Mouse (Mus musculus): ENCODE results near the gene Rsrp1.
A peak's percentile ranks its signal among the peaks of the same experiment; 100 is the strongest.

Rsrp1 gene

DNA sequence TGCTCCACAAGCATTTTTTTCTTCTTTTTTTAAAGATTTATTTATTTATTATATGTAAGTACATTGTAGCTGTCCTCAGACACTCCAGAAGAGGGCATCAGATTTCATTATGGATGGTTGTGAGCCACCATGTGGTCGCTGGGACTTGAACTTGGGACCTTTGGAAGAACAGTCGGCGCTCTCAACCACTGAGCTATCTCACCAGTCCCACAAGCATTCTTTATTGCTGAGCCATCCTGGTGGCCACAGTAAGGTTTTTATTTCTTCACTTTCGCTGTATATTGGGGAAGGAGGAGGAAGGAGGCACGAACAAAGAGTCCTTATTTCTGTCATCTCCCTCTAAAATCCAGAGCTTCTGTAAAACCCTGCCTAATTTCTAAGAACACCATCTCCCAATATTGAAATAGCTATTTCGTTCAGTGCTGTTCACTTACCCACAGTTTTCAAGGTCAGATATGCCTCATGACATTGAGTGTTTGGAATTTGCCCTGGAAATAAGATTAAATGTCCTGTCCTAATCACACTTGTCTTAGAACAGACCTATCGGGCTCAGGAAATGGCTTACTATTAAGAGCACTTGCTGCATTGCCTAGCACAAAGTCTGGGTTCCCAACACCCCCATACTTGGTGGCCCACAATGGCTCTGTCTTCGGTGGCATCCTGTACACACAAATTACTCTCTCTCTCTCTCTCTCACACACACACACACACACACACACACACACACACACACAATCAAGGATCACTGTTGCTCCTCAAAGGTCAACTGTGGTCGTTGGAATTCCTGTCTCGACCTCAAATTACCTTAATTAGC lies 1.1 kb upstream of the Rsrp1 start:
- peak in 1 of 2 experiments; percentile 18 for DNase-seq

DNA sequence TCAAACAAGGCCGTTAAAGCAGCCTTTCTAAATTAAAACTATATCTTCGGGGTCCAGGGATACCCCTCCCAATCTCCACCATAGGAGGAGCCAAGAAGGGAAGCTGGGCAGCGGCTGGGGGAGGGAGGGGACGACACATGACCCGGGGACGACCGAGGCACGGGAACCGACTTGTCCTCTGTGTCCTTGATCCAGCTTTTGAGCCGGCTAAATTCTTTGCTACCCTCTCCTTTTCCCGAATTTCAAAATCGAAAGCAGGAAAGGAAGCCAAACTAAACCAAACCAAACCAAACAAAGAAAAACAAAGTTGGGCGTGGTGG lies 507 bp upstream of the Rsrp1 start:
- peak; percentile 73 to 79 for DNase-seq

DNA sequence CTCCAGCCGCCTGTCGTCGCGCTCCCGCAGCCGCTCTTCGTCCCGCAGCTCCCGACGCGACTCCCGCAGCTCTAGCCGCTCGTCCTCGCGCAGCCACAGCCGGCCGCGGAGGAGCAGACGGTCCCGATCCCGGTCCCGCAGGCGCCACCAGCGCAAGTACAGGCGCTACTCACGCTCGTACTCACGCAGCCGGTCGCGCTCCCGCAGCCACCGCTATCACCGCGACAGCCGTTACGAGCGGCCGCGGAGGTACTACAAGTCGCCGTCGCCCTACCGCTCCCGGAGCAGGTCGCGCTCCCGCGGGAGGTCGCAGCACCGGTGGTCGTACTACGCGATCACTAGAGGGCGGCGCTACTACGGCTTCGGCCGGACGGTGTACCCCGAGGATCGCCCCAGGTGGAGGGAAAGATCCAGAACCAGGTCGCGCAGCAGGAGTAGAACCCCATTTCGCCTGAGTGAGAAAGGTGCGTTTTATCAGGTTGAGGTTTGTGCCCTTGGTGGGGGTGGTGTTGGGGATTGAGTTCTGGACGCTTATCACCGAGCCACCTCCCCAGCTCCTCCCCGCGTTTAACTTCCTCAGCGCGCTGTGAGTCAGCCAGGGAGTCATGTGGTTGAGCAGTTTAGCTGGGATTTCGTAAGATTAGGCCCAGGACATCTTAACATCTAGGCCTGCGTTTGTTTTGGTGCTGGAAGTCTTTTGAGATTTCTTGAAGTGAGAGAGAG lies 788 bp downstream of the Rsrp1 start:
- peak; percentile 86 to 91 for DNase-seq

DNA sequence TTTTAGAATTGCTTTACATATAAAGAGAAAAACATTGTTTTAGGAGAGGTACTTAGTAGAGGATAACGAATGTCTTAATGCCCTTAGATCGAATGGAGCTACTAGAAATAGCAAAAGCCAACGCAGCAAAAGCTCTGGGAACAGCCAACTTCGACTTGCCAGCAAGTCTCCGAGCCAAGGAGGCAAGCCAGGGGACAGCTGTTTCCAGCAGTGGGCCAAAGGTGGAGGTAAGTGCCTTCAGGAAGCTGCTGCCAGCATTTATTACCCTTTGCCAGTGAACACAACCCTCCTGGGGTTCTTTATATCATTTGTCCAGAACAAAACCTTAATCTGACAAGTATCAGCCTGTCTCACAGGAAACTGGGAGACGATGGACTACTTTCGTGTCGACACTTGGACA lies 1.8 kb downstream of the Rsrp1 start:
- DNase-seq, result no peak

DNA sequence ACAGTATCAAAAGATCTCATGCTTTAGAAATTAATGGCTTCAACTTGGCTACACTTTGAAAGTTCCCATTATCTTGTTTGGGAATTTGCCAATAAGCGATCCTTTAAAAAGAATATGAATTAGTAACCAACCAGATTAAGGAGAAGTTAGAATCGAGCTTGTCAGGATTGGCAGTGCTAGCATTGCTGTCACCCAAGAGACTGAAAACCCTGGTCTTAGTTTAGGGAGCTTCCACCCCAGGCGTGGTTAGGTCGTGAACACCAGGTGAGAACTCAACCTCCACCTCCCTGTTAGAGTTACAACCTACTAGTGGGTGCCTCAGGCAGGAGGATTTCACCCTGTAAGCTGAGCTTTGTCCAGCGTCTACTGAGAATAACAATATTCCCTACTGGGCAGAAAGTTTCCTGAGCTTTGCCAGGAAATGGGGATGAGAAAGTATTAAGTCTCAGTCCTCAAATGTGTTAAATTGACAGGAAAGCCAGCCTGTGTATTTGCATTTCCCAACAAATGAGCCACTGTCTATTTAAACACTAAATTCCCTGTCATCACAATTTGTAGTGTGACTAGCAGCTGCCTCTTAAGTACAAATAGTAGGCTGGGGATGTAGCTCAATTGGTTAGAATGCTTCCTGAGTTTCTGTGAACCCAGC lies 4.5 kb downstream of the Rsrp1 start:
- no peak for DNase-seq

DNA sequence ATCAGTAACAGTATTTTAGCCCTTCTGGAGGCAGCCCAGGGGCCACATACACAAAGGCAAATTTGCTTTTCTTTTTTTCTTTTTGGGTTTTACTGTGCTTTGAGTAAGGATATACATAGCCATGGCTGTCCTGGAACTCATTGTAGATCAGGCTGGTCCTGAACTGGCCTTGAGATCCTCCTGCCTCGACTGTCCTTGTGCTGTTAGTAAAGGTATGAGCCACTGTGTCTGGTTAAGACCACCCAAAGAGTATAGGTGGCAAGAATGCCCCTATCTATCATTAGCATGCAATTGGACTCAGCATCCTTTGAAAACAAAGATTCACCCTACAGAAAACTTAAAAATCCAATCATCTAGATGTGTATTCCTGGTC lies 5.1 kb downstream of the Rsrp1 start:
- no peak for DNase-seq

DNA sequence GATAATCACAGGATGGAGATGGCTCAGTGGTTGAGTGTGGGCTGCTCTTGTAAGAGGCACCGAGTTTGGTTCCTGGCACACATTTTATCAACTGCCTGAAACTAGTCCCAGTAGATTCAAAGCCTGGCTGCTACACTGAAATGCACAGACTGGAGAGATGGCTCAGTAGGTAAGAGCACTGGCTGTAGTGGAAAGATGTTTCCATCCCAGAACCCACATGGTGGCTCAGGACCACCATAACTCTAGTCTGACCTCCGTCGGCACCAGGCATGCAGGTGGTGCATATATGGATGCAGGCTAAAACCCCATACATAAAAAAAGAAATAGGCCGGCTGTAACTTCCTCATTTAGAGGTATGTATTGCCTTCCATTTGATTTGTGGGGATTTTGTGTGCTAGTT lies 6.1 kb downstream of the Rsrp1 start:
- DNase-seq, result no peak

DNA sequence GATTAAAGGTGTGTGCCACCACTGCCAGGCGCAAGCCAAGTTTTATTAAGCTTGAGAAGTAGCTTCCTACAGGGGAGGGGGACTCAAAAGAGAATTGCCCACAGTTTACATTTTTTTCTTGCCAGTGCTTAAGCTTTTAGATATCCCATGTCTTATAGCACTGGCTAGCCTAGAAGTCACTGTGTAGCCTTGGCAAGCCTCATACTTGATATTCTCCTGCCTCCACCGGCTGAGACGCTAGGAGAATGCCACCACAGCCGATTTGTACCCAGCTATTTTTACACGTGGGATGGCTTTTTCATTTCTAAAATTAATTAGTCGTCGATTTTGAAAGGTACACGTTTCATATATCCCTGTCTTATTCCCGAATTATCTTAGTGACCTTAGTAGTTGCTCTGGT lies 6.8 kb downstream of the Rsrp1 start:
- DNase-seq, result no peak

DNA sequence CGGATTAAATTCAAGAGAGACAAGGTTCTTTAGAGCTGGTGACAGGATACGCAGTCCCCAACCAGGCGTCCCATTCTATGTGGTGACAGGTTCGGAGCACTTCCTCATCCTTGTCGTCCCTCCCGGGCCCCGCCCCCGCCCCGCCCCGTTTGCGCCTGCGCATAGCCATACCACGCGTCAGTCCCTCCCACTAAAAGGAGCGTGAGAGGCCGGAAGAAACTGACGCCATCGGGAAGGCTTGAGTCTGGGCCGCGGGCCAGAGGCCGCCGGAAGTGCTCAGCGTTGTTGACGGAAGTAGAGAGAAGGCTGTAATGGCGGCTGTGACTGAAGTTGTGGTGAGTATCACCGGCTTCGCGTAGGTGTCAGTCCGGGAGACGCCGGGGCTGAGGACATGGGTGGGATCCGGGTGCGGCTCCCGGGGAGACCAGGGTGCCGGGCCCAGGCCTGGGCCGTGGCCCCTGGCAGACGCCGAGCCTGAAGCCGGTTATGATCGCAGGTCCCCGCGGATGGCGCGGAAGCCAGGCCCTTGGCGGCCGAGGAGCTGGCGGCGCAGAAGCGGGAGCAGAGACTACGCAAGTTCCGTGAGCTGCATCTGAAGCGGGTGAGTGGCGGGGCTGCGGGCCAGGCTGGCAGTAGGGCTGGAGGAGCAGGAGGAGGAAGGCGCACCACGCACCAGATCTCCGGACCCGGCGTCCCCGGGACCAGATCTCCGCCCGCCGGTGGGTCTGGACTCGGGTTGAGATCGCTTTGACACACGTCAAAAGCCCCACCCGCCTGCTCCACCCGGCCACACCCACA lies 7.5 kb downstream of the Rsrp1 start, which contains the start of gene Syf2:
Gene Syf2 (plus strand): TSS at position 215 of the 798 bp plus-strand sequence.
- peak; percentile 96 for DNase-seq

DNA sequence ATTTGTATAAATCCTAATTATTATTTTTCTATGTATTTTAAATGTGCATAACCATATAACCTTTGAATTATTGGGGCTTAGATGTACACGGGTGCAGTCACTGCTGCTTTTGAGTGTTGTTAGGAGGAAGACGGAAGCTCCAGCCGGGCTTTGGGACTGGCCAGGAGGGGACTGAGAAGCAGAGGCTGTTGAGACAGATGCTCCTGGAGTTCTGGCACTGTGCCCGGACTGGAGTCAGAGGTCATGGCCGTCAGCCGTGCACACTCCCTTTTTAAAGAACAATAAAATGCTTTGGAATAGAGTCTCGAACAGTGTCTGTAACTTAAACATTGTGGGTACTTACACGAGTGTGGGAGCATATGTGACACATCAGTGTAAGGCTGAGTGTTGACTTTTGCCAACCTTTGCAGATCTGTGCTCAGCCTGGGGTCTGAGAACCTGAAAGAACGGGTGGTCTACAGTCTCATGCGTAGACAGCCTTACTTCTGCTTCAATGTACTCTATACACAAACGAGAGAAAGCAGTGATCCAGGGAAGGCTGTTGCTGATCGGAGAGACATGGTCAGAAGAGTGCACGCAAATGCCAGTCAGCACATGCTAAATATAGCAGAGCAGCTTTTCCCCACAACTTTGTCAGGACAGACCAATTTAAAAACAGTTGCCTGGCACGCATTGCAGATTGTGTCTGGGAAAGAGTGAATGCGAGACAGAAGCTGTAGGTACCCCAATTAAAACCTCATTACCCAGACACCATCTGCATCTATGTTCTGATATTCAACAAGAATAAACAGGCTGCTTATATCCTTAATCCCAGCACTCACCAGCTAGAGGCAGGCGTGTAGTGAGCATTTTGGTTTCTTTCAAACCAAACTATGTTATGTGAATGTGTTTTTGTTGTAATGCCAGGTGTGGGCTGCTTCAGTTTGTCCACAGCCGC lies 14.1 kb downstream of the Rsrp1 start:
- DNase-seq, result no peak

DNA sequence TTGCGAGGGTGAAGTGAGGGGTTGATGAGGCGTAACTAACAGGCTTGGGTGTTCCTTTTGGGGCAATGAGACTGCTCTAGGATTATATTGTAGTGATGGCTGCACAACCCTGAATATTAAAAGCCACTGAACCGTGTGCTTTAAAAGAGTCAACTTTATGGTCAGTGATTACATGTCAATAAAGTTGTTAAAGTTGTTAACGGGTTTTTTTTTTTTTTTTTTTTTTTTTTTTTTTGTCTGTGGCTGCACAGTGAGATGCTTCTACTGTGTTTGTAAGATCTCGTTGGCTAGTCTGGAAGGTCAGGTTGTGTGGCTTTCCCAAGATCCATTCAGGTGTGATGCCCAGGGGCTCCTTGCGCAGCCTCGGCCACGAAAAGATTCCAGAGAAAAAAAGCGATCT lies 16.5 kb downstream of the Rsrp1 start:
- DNase-seq, result no peak

DNA sequence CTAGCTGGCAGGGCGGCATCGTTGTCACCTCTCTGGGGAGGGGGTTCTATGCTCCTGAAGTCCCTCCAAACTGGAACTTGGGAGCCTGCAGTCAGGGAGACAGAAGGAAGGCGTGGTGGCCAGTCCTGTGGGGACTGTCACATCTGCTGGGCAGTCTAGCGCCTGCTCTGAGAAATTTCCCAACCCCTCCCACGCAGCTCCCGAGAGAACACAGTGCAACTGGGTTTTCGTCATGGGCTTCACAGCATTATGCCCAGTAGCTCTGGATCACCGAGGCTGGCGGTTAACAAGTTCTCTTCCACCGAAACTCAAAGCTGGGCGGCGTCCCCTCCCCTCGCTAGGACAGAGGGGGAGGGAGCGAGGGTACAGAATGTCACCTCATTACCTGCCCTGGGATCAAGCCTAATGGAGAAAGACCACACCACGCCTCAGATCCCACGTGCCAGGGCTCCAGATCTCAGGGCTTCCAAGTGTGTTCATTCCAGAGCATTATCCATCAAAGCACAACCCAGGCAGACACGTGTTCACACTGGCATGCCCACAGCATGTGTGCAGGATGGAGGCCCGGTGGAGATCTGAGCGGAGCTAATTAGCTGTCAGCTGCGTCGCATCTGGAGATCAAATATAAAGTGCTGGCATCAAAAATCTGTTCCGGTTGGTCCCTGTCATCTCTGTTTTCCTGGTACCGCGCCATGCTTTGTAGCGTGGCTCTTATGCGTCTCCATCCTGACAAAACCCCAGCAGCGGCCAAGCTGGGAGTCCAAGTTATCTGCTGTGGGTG lies 20.6 kb downstream of the Rsrp1 start:
- DNase-seq, result no peak

DNA sequence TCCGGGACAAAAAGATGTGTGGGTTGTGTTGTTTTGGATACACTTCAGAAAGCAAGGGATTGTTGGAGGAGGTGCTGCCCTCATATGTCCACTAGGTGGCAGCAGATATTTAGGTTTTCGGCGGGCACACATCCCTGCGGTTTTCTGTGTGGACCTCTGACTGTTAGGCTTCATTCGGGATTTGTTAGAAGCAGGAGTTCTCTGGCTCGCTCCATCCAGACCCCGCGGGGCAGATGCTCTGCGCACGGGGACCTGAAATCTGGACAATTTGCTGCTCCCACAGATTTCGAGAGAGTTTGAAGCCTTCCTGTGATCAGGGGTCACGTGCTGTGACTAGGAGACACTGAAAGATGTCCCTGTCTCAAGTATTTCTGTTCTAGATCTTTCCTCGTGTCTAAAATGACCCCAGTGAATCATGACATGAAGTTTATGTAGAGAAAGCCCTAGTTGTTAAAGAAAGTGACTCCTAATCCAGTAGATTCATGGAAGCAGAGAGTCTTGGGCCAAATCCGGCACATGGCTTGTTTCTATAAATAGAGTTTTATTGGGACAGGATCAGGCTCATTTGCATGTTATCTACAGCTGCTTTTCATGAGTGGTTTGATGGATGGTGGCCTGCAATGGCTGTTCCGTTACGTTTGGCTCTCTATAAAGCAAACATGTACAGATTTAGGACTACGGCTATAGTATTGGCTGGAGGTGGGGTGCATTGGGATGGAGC lies 22.8 kb downstream of the Rsrp1 start:
- peak; percentile 56 to 69 for DNase-seq

DNA sequence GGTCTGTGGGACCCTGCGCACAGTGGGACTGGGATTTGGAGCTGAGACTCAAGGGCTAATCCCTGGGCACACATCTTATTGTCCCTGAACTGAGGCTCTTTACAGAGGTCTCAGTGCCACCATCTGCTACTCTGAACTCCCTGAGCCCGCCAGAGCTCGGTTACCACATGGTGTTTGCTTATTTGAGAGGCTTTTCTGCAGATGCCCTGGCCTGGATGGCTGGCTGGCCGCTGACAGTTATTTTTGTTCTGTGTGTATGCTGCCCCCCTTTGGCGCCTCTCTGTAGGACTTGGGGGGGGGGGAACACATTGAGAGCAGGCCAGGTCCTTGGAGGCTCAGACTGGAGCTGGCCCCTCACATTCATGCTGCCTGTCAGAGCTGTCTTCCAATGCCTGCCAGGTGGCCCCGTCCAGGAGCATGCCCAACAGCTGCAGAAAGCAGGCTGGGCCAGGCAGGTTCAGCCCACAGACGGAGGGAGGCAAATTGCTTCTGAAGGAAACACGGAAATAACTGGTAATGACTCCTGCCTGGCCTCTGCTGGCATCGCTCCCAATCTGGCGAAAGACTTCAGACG lies 27.2 kb downstream of the Rsrp1 start:
- DNase-seq, result peak; percentile 46 to 56

DNA sequence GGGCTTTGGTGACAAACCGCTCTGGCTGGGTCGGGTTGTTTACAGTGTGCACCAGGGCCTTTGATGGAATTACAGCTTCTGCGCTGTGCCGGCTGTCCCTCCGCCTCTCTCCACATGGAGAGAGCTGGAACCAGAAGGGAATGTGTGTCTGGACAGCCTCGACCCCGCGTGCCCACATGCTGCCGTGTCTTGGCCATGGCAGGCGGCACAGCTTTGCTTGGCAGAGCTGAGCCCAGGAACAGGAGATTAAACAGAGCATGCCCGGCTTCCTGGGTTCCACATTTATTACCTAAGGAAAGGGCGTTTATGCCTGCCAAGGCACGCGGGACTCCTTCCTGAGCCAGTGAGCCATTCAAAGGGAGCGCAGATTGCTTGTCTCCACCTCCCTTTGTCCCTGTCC lies 31.1 kb downstream of the Rsrp1 start:
- DNase-seq, result no peak

DNA sequence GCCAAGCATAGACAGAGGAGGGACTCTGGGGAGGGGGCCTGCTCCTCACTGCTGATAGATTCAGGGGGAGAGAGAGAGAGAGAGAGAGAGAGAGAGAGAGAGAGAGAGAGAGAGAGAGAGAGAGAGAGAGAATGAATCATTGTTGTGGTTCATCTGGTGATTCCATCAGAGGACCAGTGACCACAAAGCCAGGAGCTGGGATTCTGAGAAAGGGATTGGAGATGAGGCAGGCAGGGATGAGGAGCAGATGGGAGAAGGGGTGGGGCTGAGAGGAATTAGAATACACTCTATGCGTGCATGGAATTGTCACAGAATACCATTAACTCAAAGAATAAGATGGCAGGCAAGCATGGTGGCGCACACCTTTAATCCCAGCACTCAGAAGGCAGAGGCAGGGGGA lies 31.8 kb downstream of the Rsrp1 start:
- DNase-seq, result no peak

DNA sequence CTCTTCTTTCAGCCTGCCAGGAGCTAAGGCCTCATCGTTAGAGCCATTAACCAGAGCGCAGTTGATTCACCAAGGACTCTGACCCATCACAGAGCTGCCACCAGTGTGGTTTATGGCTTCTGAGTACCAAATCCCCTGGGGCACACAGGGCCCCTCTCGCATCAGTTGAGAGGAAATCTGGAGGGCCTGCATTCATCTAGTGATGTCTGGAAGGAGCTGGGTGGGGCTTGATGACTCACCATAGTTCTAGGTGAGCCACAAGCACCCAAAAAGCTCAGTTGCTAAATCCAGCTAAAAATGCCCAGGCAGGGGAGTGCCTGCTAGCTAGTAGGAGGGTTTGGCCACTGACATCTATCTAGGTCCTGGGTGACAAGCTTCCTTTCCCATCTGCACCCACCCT lies 32.5 kb downstream of the Rsrp1 start:
- no peak for DNase-seq

DNA sequence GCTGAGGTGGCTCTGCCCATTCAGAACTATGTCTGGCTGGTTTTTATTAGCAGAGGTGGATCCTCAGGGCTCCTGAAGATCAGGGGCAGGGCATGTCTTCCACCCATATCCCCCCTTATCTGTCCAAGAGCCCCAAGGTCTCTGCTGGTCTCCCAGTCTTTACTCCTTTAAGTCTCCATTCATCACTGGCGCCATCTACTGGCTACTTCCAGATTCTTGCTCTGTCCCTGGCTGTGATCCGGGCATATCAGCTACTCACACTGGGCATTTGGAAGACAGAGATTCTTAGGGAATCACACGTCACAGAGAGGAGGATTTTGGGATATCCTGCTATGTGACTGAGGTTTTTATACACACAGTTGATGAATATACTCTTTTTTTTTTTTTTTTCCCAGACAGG lies 32.9 kb downstream of the Rsrp1 start:
- DNase-seq, result peak; percentile 58 to 64

DNA sequence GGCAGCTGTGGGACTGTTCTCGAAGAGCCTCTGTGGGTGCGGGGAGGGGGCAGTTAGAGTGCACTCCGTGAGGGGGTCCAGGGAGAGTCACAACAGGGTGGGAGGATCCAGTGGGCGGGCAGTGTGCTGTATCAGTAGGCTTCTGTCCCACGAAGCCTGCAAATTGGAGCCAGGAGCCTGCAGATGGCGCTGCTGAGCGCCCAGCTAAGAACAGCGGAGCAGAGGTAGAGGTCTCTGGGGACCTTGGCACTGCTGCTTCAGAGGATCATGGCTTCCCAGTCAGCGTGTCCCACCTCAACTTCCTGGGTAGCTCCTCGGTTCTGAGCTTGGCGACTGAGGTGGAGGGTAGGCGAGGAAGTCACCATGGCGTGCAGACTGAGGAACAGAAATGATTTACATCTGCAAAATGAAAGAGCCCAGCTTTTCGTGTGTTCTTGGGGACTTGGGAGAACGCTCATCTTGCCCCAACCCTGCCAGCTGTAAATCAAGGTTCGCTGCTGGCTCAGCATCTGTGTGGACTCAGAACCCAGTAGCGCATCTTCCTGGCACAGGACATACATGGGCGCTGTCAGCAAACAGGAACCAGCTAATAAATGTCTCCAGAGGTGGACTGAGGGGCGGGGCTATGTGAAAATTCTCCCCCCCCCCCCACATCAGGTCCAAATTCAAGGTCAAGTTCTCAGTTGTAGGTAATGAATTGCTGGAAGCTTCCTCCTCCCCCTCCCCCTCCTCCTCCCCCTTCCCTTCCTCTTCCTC lies 39.8 kb downstream of the Rsrp1 start:
- DNase-seq, result no peak
